Mouse (Mus musculus): Measurements from ENCODE around the gene Rasal2.
A peak's percentile ranks its signal among the peaks of the same experiment; 100 is the strongest.

- no peak for TF ChIP-seq CTCF (IDR thresholded peaks at IDR 0.05; ENCODE audit: borderline replicate concordance, extremely low read depth, insufficient read depth, insufficient read length)
- TF ChIP-seq POLR2A (IDR thresholded peaks at IDR 0.05; ENCODE audit: borderline replicate concordance, extremely low read depth, insufficient read depth, insufficient read length, poor library complexity, severe bottlenecking), result peak; percentile 80
Observed at GRCm38 (mm10) chr1:157412454-157413369, at the start of gene Rasal2.
